Mouse (Mus musculus) CH12.LX (cell line): ENCODE measurements around the gene 4931428L18Rik. TPM values are rescaled to one million over a fixed set of nuclear protein-coding genes. Genes with fewer than 3 reads are reported as not detected.
A peak's percentile ranks its signal among the peaks of the same experiment; 100 is the strongest.

Experiments
- DNase-seq: peaks from one replicate; pipeline ENCODE4 v3.0.0-alpha.2; 2013; ENCODE audit errors: extremely low read depth
- H3K27ac ChIP-seq: 2 replicates; pipeline ENCODE4 v1.5.1; 2012; ENCODE audit warnings: low read depth, mild to moderate bottlenecking, control low read depth, moderate library complexity; ENCODE audit not compliant: insufficient read depth
- H3K27me3 ChIP-seq: replicated peaks from 2 replicates; pipeline ENCODE3; 2012; ENCODE audit warnings: inconsistent platforms
- H3K36me3 ChIP-seq, 2 experiments: replicated peaks in 1 of 2; 2 replicates each; pipeline versions ENCODE3 to v1.6.1; 2012; ENCODE audit warnings: inconsistent platforms in 1 of 2, low read length in 1 of 2, mild to moderate bottlenecking in 1 of 2, mixed read lengths in 1 of 2, moderate library complexity in 1 of 2; ENCODE audit not compliant: control insufficient read depth in 1 of 2, insufficient read depth in 1 of 2
- H3K4me1 ChIP-seq, 2 experiments: 2 replicates each; pipeline ENCODE4 v1.6.1; 2012; ENCODE audit warnings: inconsistent platforms in 1 of 2, moderate library complexity in 1 of 2; ENCODE audit not compliant: insufficient read depth in 2 of 2, control insufficient read depth in 1 of 2
- H3K4me2 ChIP-seq: 2 replicates; pipeline ENCODE4 v1.6.1; 2012; ENCODE audit warnings: low read depth, mild to moderate bottlenecking, control low read depth; ENCODE audit not compliant: poor library complexity, insufficient read depth, severe bottlenecking
- H3K4me3 ChIP-seq, 3 experiments: fragments of 150-350 bp in 1 of 3; sonication (generic) in 1 of 3; replicated peaks in 1 of 3; 2 replicates each; pipeline versions ENCODE3 to v1.5.1; 2011 to 2012; ENCODE audit warnings: low read depth in 2 of 3, low read length in 2 of 3, mild to moderate bottlenecking in 2 of 3, moderate library complexity in 2 of 3, control low read depth in 1 of 3, improper control_type of control experiment in 1 of 3, inconsistent platforms in 1 of 3, mixed read lengths in 1 of 3; ENCODE audit not compliant: poor library complexity in 1 of 3
- H3K79me2 ChIP-seq: replicated peaks from 2 replicates; pipeline ENCODE4 v1.6.1; 2012; ENCODE audit warnings: mild to moderate bottlenecking, moderate library complexity; ENCODE audit not compliant: control insufficient read depth, poor library complexity, insufficient read depth, severe bottlenecking; ENCODE audit errors: extremely low read depth
- H3K9ac ChIP-seq: 2 replicates; pipeline ENCODE4 v1.6.1; 2012; ENCODE audit warnings: low read depth, mild to moderate bottlenecking, control low read depth, moderate library complexity; ENCODE audit not compliant: insufficient read depth
- H3K9me3 ChIP-seq: replicated peaks from 2 replicates; pipeline ENCODE3; 2012; ENCODE audit warnings: low read length, inconsistent platforms, mixed read lengths
- BHLHE40 ChIP-seq: IDR thresholded peaks from 2 replicates; pipeline ENCODE4 v1.6.1; 2011; ENCODE audit warnings: mild to moderate bottlenecking, low read depth, low read length, improper control_type of control experiment
- CHD1 ChIP-seq: IDR thresholded peaks from 2 replicates; pipeline ENCODE4 v1.6.1; 2012; ENCODE audit warnings: low read depth, low read length, improper control_type of control experiment, inconsistent platforms
- CHD2 ChIP-seq: IDR thresholded peaks from 2 replicates; pipeline ENCODE4 v1.6.1; 2011; ENCODE audit warnings: low read length, improper control_type of control experiment
- E2F4 ChIP-seq: IDR thresholded peaks from 2 replicates; pipeline ENCODE4 v1.6.1; 2011; ENCODE audit warnings: low read depth, low read length, improper control_type of control experiment; ENCODE audit not compliant: insufficient replicate concordance
- ETS1 ChIP-seq: conservative IDR thresholded peaks from 2 replicates; pipeline ENCODE4 v1.6.1; 2012; ENCODE audit warnings: low read depth, mild to moderate bottlenecking, inconsistent platforms, low read length, improper control_type of control experiment, moderate library complexity
- HCFC1 ChIP-seq: IDR thresholded peaks from 2 replicates; pipeline ENCODE4 v1.6.1; 2012; ENCODE audit warnings: low read depth, mild to moderate bottlenecking, inconsistent platforms, low read length, improper control_type of control experiment
- JUN ChIP-seq: IDR thresholded peaks from 2 replicates; pipeline ENCODE4 v1.6.1; 2011; ENCODE audit warnings: low read depth, mild to moderate bottlenecking, low read length, improper control_type of control experiment, moderate library complexity; ENCODE audit not compliant: insufficient read depth
- MAX ChIP-seq: IDR thresholded peaks from 2 replicates; pipeline ENCODE4 v1.6.1; 2011; ENCODE audit warnings: low read length, improper control_type of control experiment
- MAZ ChIP-seq: IDR thresholded peaks from 2 replicates; pipeline ENCODE4 v1.6.1; 2012; ENCODE audit warnings: low read depth, mild to moderate bottlenecking, inconsistent platforms, low read length, improper control_type of control experiment, moderate library complexity
- MYC ChIP-seq: IDR thresholded peaks from 2 replicates; pipeline ENCODE4 v1.6.1; 2011; ENCODE audit warnings: low read depth, mild to moderate bottlenecking, improper control_type of control experiment, low read length
- PAX5 ChIP-seq: IDR thresholded peaks from 2 replicates; pipeline ENCODE4 v1.6.1; 2012; ENCODE audit warnings: low read length, inconsistent platforms, mixed read lengths
- SIN3A ChIP-seq: IDR thresholded peaks from 2 replicates; pipeline ENCODE4 v1.6.1; 2012; ENCODE audit warnings: low read length, improper control_type of control experiment, inconsistent platforms
- TBP ChIP-seq: conservative IDR thresholded peaks from 2 replicates; pipeline ENCODE4 v1.6.1; 2011; ENCODE audit warnings: low read depth, low read length, improper control_type of control experiment
- USF2 ChIP-seq: conservative IDR thresholded peaks from 2 replicates; pipeline ENCODE4 v1.6.1; 2011; ENCODE audit warnings: low read depth, low read length, improper control_type of control experiment
- ZC3H11A ChIP-seq: IDR thresholded peaks from 2 replicates; pipeline ENCODE4 v1.6.1; 2012; ENCODE audit warnings: low read depth, mild to moderate bottlenecking, inconsistent platforms, low read length, improper control_type of control experiment
- dilution Hi-C: fragments of 300-500 bp; cut with MboI; formaldehyde crosslinking; loops from 2 replicates; pipeline ENCODE4 v1.14.3; 2020; ENCODE audit warnings: low sequenced_read_pairs; ENCODE audit not compliant: extremely low pct_unique_long_range_greater_than_20kb, extremely low pct_ligation_motif_present
- in situ Hi-C: fragments of 300-500 bp; cut with MboI; formaldehyde crosslinking; loops from 3 replicates; pipeline ENCODE4 v1.14.3; 2019; ENCODE audit warnings: low sequenced_read_pairs, low pct_ligation_motif_present, low pct_unique_long_range_greater_than_20kb, mixed read lengths
- polyA plus RNA-seq: library from polyadenylated mRNA; unstranded; fragments of >175 nt; gene quantifications from 2 replicates; pipeline ENCODE4 v1.2.1, GENCODE M21; 2012; ENCODE audit warnings: low read depth; ENCODE audit not compliant: insufficient read length
- total RNA-seq, 2 experiments: library from RNA; depleted of rRNA; stranded (reverse); fragments of 300-350 nt in 1 of 2; fragments of >200 nt in 1 of 2; gene quantifications; 2 replicates each; pipeline ENCODE4 v1.2.3; 2012 to 2014

The 4931428L18Rik gene
- total and polyA plus RNA-seq, 3 experiments, result 4.6 to 11.0 (median 9.3) TPM

DNA sequence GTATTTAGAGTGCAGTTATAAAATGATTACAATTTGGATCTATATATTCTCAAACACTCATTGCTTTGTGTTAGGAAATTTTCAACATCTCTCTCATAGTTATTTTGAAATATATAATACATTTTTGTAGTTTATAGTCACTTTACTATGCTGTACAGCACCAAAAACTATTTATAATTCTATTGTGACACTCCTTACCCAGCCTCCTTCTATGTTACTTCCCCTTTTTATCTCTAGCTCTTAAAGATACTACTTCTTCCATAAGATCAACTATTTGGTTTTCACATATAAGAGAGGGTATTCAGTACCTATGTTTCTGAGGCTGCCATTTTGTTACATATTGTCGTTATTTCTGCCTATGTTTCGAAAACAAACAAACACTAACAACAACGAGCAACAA lies 114.5 kb downstream of the 4931428L18Rik start:
- Histone ChIP-seq H3K27ac (no peak overlapping the region), H3K36me3 (no peaks in the 10 kb centered on the region)
- dilution Hi-C loops, result no loop called here
- TF ChIP-seq JUN (no peak), PAX5 (no peak), CHD1 (no peak), ETS1 (no peak), MAZ (no peak), USF2 (no peak), SIN3A (no peak)
- TF ChIP-seq, all 38 proteins: peak for 0
- Histone ChIP-seq H3K4me1 (no peaks in the 10 kb centered on the region), H3K4me3 (no peak overlapping the region), H3K9ac (no peak overlapping the region), H3K27me3 (no peaks in the 10 kb centered on the region), H3K4me2 (no peak overlapping the region), H3K79me2 (no peaks in the 10 kb centered on the region), H3K9me3 (no peaks in the 10 kb centered on the region)
- no peak for DNase-seq
- in situ Hi-C loops, result no loop called here

DNA sequence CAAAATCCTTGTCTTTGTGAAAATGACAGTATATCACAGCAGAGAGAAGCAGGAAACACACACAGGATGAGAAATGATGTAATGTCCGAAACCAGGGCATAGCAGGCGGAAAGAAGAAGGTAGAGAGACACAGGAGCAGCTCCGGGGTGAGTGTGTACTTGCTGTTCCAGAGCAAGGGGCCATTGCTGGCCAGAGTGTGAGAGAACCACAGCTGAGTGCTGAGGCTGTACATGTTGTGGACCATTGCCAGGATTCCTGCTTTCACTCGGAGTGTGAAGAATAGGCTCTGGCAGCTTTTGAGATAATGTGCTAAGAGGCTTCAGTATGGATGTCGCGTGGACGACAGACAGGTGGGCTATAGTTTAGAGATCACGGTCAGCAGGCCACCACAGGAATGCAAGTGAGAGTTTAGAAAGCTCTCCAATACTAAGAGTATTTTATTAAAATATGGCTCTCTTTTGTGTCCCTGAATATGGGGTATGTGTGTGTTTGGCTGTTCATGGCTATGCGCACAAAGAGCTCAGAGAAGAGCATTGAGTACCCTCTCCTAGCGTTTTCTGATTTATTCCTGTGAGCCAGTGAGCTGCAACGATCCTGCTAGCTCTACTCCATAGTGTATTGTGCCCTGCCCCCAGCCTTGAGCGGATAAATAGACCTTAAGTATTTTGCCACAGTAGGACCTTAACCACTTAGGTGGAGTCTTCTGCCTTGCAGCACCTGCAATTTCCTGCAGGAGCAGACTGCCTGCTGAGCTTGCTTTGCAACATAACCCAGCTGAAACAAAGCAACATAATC lies 119.4 kb downstream of the 4931428L18Rik start:
- no peaks in the 10 kb centered on the region for H3K4me1 ChIP-seq
- H3K36me3 ChIP-seq, result no peaks in the 10 kb centered on the region
- H3K27me3 ChIP-seq, result no peaks in the 10 kb centered on the region
- H3K9ac ChIP-seq, result no peak overlapping the region
- in situ Hi-C loops, result no loop called here
- no peaks in the 10 kb centered on the region for H3K9me3 ChIP-seq
- dilution Hi-C loops, result no loop called here
- no peak overlapping the region for H3K27ac ChIP-seq
- no peak for DNase-seq
- H3K79me2 ChIP-seq, result no peaks in the 10 kb centered on the region
- TF ChIP-seq CHD2 (no peak), E2F4 (no peak), HCFC1 (no peak), TBP (no peak), BHLHE40 (no peak), MAX (no peak), MYC (no peak), ZC3H11A (no peak)
- H3K4me2 ChIP-seq, result peak overlapping the region; percentile 61; the same call in 1 of the 2 replicates
- no peak overlapping the region for H3K4me3 ChIP-seq
